Mouse (Mus musculus) heart, adult 2 months (tissue): Measurements from ENCODE around the gene Pcyox1.

Experiments used
- CTCF ChIP-seq: fragments of 200-600 bp; IDR thresholded peaks from 2 replicates; pipeline ENCODE4 v1.8.1; 2022; ENCODE audit warnings: antibody characterized with exemption, mild to moderate bottlenecking, moderate library complexity
- EP300 ChIP-seq: fragments of 200-500 bp; IDR thresholded peaks from 2 replicates; pipeline ENCODE4 v1.6.1; 2011; ENCODE audit warnings: low read depth, low read length, control low read depth; ENCODE audit not compliant: insufficient read depth
- POLR2A ChIP-seq: fragments of 200-500 bp; IDR thresholded peaks from 2 replicates; pipeline ENCODE4 v1.6.1; 2011; ENCODE audit warnings: mild to moderate bottlenecking, low read depth, low read length, control low read depth; ENCODE audit not compliant: insufficient read depth

DNA sequence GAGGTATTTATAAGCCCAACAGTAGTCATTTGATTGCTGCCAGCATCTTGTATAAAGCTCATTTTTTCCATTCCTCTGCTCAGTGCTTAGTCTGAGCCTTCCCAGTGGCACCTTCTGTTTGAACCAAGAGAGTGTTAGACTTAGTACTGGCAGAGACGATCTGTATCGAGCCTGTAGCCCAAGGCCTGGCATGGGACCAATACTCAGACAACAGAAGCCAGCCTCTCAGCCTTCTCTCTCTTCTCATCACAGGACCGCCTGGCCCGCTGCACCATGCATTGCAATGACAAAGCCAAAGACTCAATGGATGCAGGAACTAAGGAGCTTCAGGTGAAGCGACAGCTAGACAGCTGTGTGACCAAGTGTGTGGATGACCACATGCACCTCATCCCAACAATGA, 28.5 kb downstream of the Pcyox1 start:
- TF ChIP-seq CTCF (no peak), POLR2A (no peak), EP300 (no peak)
